Mouse (Mus musculus) spleen, postnatal 10 days (tissue): Measurements from ENCODE around the gene Usf3.

ENCODE experiments used
- DNase-seq, 2 experiments: peaks; one replicate each; pipeline ENCODE4 v3.0.0; 2021 to 2022; ENCODE audit warnings: low spot score in 2 of 2

Usf3 gene

DNA sequence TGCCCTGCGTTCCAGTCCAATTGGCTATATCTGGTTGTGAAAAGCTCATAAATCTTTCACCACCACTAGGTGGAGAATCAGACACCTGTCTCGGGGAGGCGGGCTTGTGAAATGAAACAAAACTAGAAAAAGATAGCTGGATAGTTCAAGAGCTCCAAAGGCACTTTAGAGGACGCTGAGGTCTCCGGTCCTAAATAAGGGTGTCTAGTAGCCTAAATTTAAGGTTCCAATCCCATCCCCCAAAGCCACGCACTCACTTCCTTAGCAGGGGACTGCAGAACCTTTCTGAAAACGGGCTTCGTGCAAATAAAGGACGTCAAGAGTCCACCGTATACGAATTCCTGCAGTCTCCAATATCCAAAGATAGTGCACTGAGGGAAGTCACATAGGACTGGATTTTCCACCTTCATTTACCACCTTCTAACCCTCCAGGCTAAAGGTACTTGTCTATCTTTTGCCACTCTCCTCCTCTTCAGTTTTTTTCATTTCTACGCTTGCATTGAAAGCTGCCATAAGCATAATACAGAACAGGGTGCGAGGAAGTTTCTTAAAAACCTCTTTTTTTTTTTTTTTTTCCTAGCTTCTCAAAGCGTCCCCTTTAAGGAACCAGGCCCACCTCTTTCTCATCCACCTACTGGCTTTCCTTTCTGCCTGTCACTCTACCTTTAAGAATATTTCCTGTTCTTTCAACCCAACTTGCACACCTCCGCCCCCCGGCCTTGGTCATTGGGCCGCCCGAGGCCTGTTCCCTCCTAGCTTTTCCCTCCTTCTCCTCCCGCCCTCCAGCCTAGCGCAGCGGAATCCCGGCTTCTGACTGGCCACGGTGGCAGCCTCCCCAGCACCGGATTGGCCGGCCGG is 520 bp upstream of the Usf3 start:
- DNase-seq, result peak; percentile 90 to 97

GRCm38 (mm10) chr16:44173966-44174530 is 1.0 kb downstream of the Usf3 start:
- DNase-seq, result no peak

DNA sequence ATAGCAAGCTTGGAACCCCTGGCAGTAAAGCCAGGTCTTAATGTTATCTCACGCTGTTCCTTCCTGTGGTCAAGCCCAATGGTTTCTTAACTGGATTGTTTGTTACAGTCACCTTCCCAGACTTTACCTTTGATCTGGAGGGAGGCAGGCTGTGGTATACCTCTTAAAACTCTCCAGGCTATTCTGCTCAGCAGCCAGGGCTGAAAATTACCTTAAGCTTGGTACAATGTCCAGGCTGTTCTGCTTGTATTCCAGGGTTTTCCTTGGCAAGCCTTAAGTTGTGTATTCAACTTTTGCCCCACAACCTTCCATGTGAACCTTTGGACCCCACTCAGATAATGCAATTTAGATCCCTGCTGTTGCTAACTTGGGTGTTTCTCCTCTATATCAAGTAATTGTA is 2.0 kb downstream of the Usf3 start:
- DNase-seq, result no peak

DNA sequence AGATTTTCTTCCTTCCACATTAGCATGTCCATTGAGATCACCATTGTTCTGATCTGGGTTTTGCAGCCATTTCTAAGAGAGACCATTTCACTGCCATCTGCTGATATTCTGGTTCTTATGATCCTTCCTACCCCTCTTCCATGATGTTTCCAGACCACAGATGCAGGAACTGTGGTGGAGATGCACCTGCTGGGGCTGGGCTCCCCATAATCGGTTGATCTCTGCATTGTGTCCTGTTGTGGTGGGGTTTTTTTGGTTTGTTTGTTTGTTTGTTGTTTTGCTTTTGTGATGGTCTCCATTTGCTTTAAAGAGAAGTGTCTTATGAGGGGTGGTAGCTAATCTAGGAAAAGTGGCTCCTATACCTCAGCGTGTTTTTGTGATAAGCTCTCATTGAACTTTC is 3.5 kb downstream of the Usf3 start:
- no peak for DNase-seq

- no peak for DNase-seq
These were observed 5.5 kb downstream of the Usf3 start for GRCm38 (mm10) chr16:44178555-44178954.

DNA sequence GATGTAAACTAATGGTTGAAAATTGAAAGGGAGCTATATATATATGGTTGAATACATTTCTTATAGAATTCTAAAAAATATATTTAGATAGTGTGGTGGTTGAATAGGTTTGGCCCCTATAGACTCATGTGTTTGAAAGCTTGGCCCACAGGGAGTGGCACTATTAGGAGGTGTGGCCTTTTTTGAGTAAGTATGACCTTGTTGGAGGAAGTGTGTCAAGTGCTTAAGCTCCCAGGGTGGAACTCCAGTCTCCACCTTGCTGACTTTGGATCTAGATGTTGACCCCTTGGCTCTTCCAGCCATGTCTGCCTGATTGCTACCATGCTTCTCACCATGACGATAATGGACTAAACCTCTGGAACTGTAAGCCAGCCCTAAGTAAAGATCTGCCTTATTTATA is 9.6 kb downstream of the Usf3 start:
- no peak for DNase-seq

DNA sequence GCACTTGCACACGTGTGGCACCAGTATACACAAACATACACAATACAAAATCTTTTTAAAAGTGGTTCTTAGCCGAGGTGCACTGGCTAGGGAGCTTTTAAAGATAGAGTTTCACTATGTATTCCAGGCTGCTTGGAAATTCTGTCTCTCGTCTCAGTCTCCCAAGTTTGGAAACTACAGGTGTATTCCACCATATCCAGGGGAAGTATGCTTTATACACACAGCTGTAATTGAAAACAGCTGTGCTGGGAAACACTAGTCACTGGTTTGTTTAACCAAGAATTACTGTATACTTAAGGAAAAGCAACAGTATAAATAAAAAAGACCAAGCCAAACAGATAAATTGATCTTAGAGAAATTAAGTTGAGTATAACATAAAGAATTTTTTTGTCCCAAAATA is 11.7 kb downstream of the Usf3 start:
- no peak for DNase-seq

- no peak for DNase-seq
These were observed 14.1 kb downstream of the Usf3 start for GRCm38 (mm10) chr16:44187172-44187571.

- DNase-seq, result no peak
These were observed 15.7 kb downstream of the Usf3 start for GRCm38 (mm10) chr16:44188766-44189165.

- DNase-seq, result no peak
These were observed 17.0 kb downstream of the Usf3 start for GRCm38 (mm10) chr16:44190032-44190431.

- DNase-seq, result no peak
These were observed 17.9 kb downstream of the Usf3 start for GRCm38 (mm10) chr16:44190968-44191367.

DNA sequence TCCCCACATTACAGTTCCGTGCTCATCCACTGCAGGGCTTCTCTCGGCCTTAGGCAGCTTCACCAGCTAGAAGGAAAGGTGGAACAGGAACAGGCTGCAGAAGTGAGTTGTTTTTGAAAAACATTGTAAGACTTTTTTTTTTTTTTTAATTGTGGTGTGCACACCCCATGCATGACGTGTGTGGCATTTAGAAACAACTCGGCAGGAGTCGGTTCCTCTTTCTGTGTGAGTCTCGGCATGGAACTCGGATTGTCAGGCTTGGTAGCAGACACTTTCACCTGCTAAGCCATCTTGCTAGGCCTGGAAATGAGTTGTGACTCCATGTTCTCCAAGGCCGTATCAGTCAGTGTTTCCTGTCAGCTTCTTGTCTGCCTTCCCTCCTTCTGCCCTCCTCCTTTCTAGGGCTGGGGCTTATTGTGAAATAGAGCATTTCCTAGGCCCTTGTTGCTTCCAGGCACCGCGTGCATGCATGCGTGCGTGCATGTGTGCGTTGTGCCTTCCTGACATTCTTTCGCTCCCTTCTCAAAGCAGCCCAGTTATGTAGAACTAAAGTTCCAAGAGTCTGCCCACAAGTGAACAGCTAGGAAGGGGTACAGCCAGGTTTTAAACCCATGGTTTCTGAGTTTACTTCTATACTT is 26.1 kb downstream of the Usf3 start:
- peak in 1 of 2 experiments; percentile 57 for DNase-seq

DNA sequence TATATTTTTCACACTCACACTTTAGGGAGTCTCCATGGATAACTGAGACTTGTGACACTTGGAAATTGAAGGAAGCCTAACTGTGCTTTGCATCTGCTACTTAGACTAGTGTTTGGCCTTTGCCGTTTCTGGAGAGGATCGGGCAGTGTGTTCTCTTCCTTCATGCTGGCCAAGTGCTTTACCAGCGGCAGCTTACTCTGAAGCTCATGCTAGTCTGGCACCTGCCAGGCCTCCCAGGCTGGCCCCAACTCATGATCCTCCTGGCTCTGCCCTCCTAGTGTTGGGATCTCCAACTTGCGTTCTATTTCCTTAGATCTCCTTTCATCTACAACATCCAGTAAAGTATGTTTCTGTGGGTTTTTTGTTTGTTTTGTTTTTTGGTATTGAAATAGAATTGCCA is 27.1 kb downstream of the Usf3 start:
- no peak for DNase-seq

DNA sequence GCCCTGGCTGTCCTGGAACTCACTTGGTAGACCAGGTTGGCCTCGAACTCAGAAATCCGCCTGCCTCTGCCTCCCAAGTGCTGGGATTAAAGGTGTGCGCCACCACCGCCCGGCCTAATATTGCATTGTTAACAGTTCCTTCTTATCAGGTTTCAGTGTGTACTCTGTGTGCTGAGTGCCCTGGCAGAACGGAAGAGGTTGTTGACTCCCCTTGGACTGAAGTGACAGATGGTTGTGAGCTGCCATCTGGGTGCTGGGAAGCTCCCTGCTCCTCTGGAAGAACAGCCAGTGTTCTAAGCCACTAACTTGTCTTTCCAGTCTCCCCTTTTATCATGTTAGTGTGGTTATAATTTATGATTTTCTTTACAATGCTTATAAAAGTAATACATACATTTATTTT is 31.3 kb downstream of the Usf3 start:
- no peak for DNase-seq

GRCm38 (mm10) chr16:44205973-44206372 is 32.9 kb downstream of the Usf3 start:
- no peak for DNase-seq

DNA sequence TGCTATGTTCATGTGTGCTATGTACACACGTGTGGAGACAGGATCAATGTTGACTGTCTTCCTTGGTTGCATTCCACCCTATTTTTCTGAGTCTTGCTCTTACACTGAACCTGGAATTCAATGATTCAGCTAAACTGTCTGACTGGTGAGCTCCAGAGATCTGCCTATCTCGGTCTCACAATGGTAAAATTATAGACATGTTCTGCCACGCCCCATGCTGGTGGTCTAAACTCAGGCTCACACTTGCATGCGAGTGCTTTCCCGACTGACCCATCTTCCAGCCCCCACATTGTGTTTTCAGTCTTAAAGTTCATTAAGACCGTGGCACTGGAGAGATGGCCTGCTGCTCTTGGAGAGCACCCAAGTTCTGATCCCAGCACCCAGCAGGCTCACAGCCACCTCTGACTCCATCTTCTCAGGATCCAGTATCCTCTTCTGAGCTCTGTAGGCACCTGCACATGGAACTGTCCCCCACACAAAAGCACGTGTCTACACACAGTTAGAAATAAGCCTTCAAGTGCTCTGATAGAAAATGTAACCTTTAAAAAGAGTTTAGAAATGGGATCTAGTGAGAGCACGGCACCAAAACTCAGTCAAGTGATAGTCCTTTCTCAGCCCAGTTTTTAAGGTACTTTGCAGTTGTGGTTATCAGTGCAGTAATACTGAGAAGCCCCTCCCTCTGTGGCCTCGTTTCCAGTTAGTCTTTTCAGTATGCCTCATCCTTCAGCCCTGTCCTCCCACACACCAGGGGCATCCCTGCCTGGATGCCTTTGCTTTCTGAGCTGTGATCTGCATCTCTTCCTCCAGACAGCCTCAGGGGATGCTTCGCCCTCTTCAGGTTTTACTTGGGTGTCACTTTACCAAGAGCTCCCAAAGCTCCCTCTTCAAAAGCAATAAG is 37.4 kb downstream of the Usf3 start:
- no peak for DNase-seq

DNA sequence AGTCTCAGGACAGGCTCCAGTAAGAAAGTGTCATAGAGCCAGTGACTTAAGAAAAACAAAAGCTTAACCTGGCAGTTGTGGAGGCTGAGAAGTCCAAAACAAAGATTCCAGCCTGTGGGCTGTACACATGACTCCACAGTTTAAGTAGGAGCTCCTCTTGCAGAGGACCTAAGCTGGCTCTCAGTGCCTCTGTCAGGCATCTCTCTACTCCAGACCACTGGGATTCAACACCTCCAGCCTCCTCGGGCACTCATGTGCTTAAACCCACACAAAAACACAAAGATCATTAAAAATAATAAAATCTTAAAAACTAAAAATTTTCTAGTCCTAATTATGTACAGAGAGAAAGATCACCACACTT is 38.0 kb downstream of the Usf3 start:
- no peak for DNase-seq

DNA sequence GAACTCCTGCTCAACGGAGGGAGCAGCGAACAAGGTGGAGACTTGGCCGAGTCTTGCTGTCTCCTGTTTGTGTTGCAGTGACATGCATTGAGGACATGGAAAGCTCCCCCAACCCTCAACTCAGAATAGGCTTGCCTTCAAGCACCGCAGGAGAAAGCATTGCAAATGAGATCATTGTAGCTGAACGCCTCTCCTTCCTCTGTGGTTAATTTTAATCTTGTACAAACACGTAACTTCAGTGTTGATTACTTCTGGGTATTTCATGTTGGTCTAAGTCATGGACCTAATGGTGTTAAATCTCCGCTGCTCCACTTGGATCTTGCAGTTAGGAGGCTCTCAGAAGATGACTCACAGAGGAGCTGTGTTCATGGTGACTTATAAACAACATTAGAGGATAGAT is 39.7 kb downstream of the Usf3 start:
- DNase-seq, result no peak

- no peak for DNase-seq
These were observed 42.5 kb downstream of the Usf3 start for GRCm38 (mm10) chr16:44215513-44215912.

DNA sequence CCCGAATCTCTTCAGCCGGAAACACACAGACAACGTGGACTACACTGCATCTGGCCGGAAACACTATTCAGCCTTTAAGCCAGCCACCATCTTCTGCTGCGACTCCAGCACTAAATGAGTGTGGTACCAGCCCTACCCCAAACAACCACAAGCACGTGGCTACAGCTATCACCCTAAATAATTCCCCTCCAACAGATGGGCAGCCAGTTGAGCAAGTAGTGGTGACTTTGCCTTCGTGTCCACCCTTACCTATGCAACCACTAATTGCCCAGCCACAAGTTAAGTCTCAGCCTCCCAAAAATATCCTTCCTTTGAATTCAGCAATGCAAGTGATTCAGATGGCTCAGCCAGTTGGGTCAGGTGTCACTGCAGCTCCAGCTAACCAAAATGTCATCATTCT is 43.4 kb downstream of the Usf3 start:
- no peak for DNase-seq

DNA sequence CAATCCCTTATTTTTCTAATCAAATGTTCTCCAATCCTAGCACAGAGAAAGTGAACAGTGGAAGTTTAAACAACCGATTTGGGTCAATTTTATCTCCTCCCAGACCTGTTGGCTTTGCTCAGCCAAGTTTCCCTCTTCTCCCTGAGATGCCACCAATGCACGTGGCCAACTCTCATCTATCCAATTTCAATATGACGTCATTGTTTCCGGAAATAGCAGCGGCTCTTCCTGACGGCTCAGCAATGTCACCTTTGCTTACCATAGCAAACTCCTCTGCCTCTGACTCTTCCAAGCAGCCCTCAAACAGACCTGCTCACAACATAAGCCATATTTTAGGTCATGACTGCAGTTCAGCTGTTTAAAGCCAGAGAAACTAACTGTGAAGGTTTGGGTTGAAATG is 48.4 kb downstream of the Usf3 start:
- DNase-seq, result no peak

DNA sequence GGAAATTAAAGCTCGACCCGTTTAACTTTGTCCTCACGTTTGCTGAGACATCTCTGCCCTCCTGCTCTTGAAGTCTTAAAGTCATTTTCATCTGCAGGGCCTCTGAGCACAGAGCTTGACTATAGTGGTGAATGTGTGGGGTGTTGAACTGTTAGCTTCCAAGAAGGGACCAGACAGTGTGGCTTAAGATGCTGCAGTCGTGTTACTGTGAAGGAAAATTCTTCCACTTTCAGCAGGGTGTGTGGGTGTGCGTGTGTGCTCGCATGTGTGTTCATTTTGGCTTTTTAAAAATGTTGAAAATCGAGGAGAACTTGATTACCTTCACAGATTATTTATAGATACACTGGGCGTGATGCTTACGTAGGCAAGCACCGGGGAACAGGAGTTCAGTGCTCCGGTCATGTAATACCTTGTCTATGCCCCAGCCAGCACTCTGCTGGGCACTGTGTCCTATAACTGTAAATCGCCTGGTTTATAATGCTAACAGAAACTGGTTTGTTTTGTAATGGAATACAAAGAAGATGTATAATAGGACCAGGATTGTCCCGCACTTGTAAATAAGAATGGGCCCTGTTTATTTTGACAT is 53.8 kb downstream of the Usf3 start:
- DNase-seq, result no peak
